Mouse (Mus musculus): ENCODE data around the gene Taok3. TPM values are rescaled to one million over a fixed set of nuclear protein-coding genes. Genes with fewer than 3 reads are reported as not detected.

Gene Taok3
- polyA plus RNA-seq, 1 experiment, result 40.6 TPM

DNA sequence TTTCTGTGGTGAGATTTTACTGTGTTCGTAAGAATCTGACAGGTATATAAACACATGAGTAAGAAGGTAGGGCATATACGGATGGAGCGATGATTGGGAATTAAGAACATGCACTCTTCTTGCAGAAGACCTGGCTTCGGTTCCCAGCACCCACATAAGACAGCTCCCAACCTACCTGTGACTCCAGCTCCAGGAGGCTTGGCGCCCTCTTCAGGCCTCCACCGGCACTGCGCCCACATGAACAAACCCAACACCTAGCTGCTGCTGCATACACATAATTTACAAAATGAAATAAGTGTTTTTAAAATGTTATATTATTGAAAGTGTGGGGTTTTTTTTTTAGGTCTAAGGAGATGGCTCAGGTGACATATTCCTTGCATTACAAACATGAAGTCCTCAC is 65.7 kb downstream of the Taok3 start:
- Histone ChIP-seq H3K4me3 (ENCODE audit: insufficient read depth, low read length) (no peak overlapping the region), H3K27ac (ENCODE audit: insufficient read depth, low read length) (no peak overlapping the region), H3K4me1 (ENCODE audit: control insufficient read depth, insufficient read depth, low read length) (no peaks in the 10 kb centered on the region)
- TF ChIP-seq POLR2A (IDR thresholded peaks at IDR 0.05; ENCODE audit: extremely low read depth, insufficient read depth, low read length) (no peak), CTCF (IDR thresholded peaks at IDR 0.05; ENCODE audit: extremely low read depth, insufficient read depth, low read length) (no peak)

DNA sequence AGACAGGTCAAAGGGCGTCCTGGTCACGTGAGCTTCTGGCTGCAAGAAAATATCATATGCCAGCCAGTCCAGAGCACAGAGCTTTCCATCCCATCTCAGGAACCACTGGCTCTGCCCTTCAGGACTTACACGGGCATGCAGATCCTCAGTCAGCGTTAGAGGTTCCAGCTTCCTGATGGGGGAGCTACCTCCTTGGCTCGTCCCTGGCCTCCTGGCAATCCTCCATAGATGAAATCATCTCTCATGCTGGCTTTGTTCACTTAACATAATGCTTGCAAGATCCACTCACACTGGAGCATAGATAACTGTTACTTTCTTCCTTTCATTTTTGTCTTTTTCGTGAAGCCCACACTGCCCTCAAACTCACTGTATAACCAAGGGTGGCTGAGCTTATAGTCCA is 72.1 kb downstream of the Taok3 start:
- Histone ChIP-seq H3K4me3 (ENCODE audit: insufficient read depth, low read length) (no peak overlapping the region), H3K4me1 (ENCODE audit: control insufficient read depth, insufficient read depth, low read length) (no peaks in the 10 kb centered on the region), H3K27ac (ENCODE audit: insufficient read depth, low read length) (no peak overlapping the region)
- TF ChIP-seq POLR2A (IDR thresholded peaks at IDR 0.05; ENCODE audit: extremely low read depth, insufficient read depth, low read length) (no peak), CTCF (IDR thresholded peaks at IDR 0.05; ENCODE audit: extremely low read depth, insufficient read depth, low read length) (no peak)

DNA sequence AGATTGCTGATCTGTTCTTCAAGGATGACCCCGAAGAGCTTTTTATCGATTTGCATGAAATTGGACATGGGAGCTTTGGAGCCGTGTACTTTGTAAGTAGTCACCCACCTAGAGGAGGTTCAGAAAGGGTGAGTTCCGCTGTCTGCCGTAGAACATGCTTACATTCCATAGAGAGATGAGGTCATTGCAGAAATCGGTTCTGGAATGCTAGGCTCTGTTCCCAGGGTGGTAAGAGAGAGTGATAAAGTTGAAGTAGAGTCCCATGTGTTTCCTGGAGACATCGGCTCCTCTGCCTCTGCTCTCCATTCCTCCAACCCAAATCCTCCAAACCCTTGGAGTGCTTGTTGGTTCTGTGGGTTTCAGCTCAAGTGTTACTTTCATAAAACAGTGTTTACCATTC is 73.8 kb downstream of the Taok3 start:
- Histone ChIP-seq H3K4me1 (ENCODE audit: control insufficient read depth, insufficient read depth, low read length) (no peaks in the 10 kb centered on the region), H3K4me3 (ENCODE audit: insufficient read depth, low read length) (no peak overlapping the region), H3K27ac (ENCODE audit: insufficient read depth, low read length) (no peak overlapping the region)
- no peak for TF ChIP-seq POLR2A (IDR thresholded peaks at IDR 0.05; ENCODE audit: extremely low read depth, insufficient read depth, low read length)
- no peak for TF ChIP-seq CTCF (IDR thresholded peaks at IDR 0.05; ENCODE audit: extremely low read depth, insufficient read depth, low read length)

DNA sequence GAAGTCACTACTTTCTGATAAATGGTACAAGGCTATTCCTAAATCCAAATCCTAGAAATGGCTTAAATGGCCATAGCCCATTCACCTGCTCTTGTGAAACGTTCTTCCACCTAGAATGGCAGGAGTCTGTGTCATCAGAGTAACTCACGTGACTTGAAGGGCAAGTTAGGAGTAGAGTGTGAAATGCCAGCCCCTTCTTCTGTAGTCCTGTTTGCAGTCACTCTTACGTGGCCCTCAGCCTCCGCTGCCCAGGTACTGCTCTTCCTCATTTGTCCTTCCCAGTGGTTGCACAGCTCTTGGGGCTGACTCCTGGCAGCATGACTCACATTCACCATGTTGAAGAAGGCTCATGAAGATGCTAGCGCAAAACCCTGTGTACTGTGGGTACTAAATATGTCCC is 74.7 kb downstream of the Taok3 start:
- TF ChIP-seq CTCF (IDR thresholded peaks at IDR 0.05; ENCODE audit: extremely low read depth, insufficient read depth, low read length) (no peak), POLR2A (IDR thresholded peaks at IDR 0.05; ENCODE audit: extremely low read depth, insufficient read depth, low read length) (no peak)
- no peaks in the 10 kb centered on the region for H3K4me1 ChIP-seq (ENCODE audit: control insufficient read depth, insufficient read depth, low read length)
- no peak overlapping the region for H3K27ac ChIP-seq (ENCODE audit: insufficient read depth, low read length)
- H3K4me3 ChIP-seq (ENCODE audit: insufficient read depth, low read length), result no peak overlapping the region

DNA sequence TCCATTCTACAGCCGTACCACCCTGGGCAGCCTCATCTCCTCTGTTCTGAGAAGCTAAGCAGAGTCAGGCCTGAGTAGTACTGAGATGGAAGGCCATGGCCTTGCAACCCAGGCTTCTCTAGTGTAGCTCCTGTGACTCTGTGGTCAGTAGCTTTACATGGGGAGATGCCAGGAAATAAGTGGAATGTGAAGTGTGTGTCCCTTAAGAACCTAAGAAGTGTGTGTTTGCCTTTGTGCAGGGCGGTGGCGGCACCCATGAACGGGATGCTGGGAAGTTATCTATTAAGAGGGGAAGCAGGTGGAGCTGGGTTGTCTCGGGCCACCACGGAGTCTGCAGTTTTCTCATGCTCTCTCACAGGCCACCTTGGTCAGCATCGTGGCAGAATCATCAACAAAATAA is 76.6 kb downstream of the Taok3 start:
- H3K4me3 ChIP-seq (ENCODE audit: insufficient read depth, low read length), result no peak overlapping the region
- TF ChIP-seq CTCF (IDR thresholded peaks at IDR 0.05; ENCODE audit: extremely low read depth, insufficient read depth, low read length) (no peak), POLR2A (IDR thresholded peaks at IDR 0.05; ENCODE audit: extremely low read depth, insufficient read depth, low read length) (no peak)
- H3K27ac ChIP-seq (ENCODE audit: insufficient read depth, low read length), result no peak overlapping the region
- no peaks in the 10 kb centered on the region for H3K4me1 ChIP-seq (ENCODE audit: control insufficient read depth, insufficient read depth, low read length)

DNA sequence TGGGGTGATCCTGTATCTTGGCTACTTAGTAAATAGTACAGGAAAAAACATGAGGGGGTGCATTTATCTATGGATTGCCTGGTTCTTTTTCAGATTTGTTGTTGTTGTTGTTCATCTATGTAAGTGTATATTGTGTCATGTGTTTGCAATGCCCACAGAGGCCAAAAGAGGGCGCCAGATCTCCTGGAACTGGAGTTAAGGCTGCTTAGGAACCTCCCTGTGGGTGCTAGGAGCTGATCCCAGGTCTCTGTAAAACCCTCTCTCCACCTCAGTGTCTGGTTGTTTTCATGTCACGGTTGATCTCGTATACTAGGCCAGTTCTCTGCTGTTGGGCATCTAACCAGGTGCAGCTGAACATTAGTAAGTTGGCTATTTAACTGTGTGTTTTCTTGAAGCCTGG is 78.5 kb downstream of the Taok3 start:
- no peak overlapping the region for H3K27ac ChIP-seq (ENCODE audit: insufficient read depth, low read length)
- H3K4me1 ChIP-seq (ENCODE audit: control insufficient read depth, insufficient read depth, low read length), result no peaks in the 10 kb centered on the region
- TF ChIP-seq POLR2A (IDR thresholded peaks at IDR 0.05; ENCODE audit: extremely low read depth, insufficient read depth, low read length) (no peak), CTCF (IDR thresholded peaks at IDR 0.05; ENCODE audit: extremely low read depth, insufficient read depth, low read length) (no peak)

DNA sequence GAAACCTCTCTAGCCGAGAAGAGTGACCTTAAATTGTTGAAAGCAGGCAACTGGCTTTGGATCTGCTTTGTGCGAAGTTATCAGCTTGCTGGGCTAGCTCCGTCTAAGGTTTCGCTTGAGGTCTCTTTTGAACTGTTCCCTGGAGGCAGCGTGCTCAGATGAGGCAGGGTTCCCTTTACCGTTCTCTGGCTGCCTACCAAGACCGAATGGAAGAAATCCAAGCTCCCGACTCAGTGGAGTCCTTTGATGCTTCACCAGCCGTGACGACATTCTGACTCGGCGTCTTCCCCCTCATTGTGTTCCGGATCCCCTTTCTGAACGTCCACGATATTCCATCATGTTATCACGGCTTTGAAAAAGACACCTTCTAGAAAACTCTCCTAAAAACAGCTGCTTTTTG is 87.4 kb downstream of the Taok3 start:
- Histone ChIP-seq H3K4me3 (ENCODE audit: insufficient read depth, low read length) (no peak overlapping the region), H3K27ac (ENCODE audit: insufficient read depth, low read length) (no peak overlapping the region), H3K4me1 (ENCODE audit: control insufficient read depth, insufficient read depth, low read length) (no peaks in the 10 kb centered on the region)
- no peak for TF ChIP-seq POLR2A (IDR thresholded peaks at IDR 0.05; ENCODE audit: extremely low read depth, insufficient read depth, low read length)
- no peak for TF ChIP-seq CTCF (IDR thresholded peaks at IDR 0.05; ENCODE audit: extremely low read depth, insufficient read depth, low read length)

More for the DNA sequence above, 78.5 kb downstream of the Taok3 start:
- no peak overlapping the region for H3K4me3 ChIP-seq (ENCODE audit: insufficient read depth, low read length)

DNA sequence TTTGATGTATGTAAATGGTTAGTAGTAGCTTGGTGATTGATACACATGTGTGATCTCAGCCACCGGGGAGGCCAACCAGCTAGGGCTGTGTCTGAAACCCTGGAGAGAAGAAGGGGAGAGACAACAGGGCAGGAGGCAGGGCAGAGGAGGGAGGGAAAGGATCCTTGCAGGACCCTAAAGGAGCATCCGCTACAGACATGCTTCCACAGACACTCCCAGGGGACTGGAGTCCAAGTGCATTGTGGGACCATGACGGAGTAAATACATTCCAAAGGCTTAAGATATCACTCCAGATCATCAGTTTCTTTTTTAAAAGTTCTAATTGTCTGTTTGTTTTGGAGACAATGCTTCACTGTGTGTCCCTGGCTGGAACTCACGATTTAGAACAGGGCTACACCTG is 94.1 kb downstream of the Taok3 start:
- no peaks in the 10 kb centered on the region for H3K4me1 ChIP-seq (ENCODE audit: control insufficient read depth, insufficient read depth, low read length)
- TF ChIP-seq CTCF (IDR thresholded peaks at IDR 0.05; ENCODE audit: extremely low read depth, insufficient read depth, low read length), result no peak
- TF ChIP-seq POLR2A (IDR thresholded peaks at IDR 0.05; ENCODE audit: extremely low read depth, insufficient read depth, low read length), result no peak

DNA sequence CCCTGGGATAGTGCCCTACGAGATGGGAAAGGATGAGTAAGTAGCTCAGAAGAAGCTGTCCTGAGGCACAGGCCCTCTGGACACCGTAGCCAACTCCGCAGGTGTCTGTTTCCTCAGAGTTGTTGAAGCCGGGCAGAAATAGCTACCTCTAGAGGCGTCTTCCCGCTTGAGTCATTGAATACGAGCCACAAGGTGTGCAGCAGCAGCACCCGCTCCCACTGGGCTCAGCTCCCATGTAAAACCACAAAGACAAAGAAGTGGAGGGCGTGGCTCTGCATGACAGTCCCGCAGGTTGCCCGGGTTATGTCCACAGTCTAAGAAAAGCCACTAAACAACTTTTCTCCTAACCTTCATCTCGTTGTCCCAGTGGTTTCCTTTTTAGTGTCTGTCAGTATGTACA is 111.1 kb downstream of the Taok3 start:
- Histone ChIP-seq H3K27ac (ENCODE audit: insufficient read depth, low read length) (no peak overlapping the region), H3K4me3 (ENCODE audit: insufficient read depth, low read length) (no peak overlapping the region), H3K4me1 (ENCODE audit: control insufficient read depth, insufficient read depth, low read length) (no peaks in the 10 kb centered on the region)
- TF ChIP-seq CTCF (IDR thresholded peaks at IDR 0.05; ENCODE audit: extremely low read depth, insufficient read depth, low read length), result no peak
- TF ChIP-seq POLR2A (IDR thresholded peaks at IDR 0.05; ENCODE audit: extremely low read depth, insufficient read depth, low read length), result no peak

More for the DNA sequence above, 94.1 kb downstream of the Taok3 start:
- Histone ChIP-seq H3K27ac (ENCODE audit: insufficient read depth, low read length) (no peak overlapping the region), H3K4me3 (ENCODE audit: insufficient read depth, low read length) (no peak overlapping the region)

DNA sequence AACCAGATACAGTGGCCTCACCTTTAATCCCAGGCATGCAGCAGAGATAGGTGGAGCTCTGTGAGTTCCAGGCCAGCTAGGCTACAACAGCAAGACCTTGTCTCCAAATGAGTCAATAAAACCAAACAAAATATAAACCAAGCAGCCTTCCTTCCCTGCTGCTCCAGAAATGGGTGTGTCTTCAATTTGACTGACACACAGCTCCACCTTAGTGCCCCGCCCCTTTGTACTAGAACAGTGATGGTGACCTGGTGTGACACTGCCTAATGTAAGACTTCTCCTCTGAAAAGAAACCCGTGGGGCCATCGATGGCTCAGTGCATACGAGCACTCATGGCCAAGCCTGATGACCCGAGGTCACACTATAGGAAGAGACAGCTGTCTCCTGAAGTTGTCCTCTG is 116.6 kb downstream of the Taok3 start:
- Histone ChIP-seq H3K4me1 (ENCODE audit: control insufficient read depth, insufficient read depth, low read length) (no peaks in the 10 kb centered on the region), H3K4me3 (ENCODE audit: insufficient read depth, low read length) (no peak overlapping the region), H3K27ac (ENCODE audit: insufficient read depth, low read length) (no peak overlapping the region)
- TF ChIP-seq POLR2A (IDR thresholded peaks at IDR 0.05; ENCODE audit: extremely low read depth, insufficient read depth, low read length) (no peak), CTCF (IDR thresholded peaks at IDR 0.05; ENCODE audit: extremely low read depth, insufficient read depth, low read length) (no peak)

DNA sequence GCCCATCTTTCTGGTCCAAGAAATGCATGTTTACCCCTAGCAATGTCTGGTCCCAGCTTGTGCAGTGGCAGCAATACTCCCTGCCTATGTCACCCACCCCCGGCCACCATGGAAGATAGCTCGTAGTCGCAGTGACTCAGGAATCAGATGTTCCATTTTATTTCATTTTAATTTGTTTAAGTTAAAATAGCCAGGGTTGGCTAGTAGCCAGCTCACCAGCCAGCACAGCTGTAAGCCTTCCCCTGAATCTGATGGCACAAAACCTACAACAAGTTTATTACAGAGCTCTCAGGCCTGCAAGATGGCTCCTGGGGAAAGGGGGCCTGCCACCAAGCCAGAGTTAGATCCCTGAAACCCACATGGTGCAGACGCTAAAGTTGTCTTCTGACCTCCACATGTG is 119.2 kb downstream of the Taok3 start:
- TF ChIP-seq POLR2A (IDR thresholded peaks at IDR 0.05; ENCODE audit: extremely low read depth, insufficient read depth, low read length) (no peak), CTCF (IDR thresholded peaks at IDR 0.05; ENCODE audit: extremely low read depth, insufficient read depth, low read length) (no peak)

More for the DNA sequence above, 119.2 kb downstream of the Taok3 start:
- H3K4me3 ChIP-seq (ENCODE audit: insufficient read depth, low read length), result no peak overlapping the region
- H3K4me1 ChIP-seq (ENCODE audit: control insufficient read depth, insufficient read depth, low read length), result no peaks in the 10 kb centered on the region
- no peak overlapping the region for H3K27ac ChIP-seq (ENCODE audit: insufficient read depth, low read length)
